Mouse (Mus musculus) cortical plate, adult 2 months (tissue): Measurements from ENCODE around the gene Atp6v0b. TPM values are rescaled to one million over a fixed set of nuclear protein-coding genes. Genes with fewer than 3 reads are reported as not detected.

Experiments
- H3K27ac ChIP-seq: fragments of 200-500 bp; 2 replicates; pipeline ENCODE4 v1.5.1; 2012; ENCODE audit warnings: low read length, control low read depth, inconsistent platforms; ENCODE audit not compliant: insufficient read depth
- H3K4me1 ChIP-seq: fragments of 200-500 bp; 2 replicates; pipeline ENCODE4 v1.6.1; 2011; ENCODE audit warnings: low read length; ENCODE audit not compliant: control insufficient read depth, insufficient read depth
- H3K4me3 ChIP-seq: fragments of 200-500 bp; 2 replicates; pipeline ENCODE4 v1.5.1; 2011; ENCODE audit warnings: mild to moderate bottlenecking, low read length, control low read depth; ENCODE audit not compliant: insufficient read depth
- CTCF ChIP-seq: fragments of 200-500 bp; IDR thresholded peaks from 2 replicates; pipeline ENCODE4 v1.5.1; 2011; ENCODE audit warnings: mild to moderate bottlenecking, control low read depth, low read length; ENCODE audit not compliant: insufficient read depth; ENCODE audit errors: extremely low read depth
- POLR2A ChIP-seq: fragments of 200-500 bp; IDR thresholded peaks from 2 replicates; pipeline ENCODE4 v1.6.1; 2011; ENCODE audit warnings: mild to moderate bottlenecking, low read length, control low read depth; ENCODE audit not compliant: insufficient read depth; ENCODE audit errors: extremely low read depth
- polyA plus RNA-seq: library from polyadenylated mRNA; depleted of rRNA; stranded (reverse); fragments of >200 nt; gene quantifications from 2 replicates; pipeline ENCODE4 v1.2.3, GENCODE M21; 2012; rRNA removed

The Atp6v0b gene
- polyA plus RNA-seq, 1 experiment = 801 TPM

DNA sequence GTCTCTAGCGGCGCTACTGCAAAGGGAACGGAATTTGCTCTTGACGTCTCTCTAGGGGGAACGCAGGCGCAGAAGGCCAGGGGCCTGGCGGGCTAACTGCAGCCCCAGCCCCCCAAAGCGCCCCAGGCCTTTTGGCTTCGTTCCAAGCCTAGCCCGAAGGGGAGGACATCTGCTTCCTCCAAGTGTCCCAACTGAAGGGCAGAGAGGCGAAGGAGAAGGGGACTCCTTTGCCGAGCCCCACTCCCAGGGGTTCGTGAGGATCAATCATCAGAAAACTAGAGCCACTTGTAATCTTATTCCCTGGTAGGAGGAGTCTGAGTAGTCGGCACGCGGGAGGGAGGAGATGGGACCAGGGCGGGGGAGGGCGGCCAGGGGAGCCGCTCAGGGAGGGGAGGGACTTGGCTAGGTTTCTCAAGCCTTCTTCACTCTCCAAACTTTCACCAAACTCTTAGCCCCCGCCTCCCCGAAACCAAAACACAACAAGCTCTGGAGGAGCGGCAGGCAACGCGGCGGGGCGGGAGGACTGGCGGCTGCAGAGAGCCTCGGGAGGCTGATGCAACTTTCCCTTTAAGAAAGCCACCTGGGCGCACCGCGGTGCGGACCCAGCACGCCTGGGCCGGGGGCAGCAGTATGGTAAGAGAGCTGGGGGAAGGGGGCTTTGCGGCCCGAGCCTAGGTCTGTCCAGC is 52.1 kb downstream of the Atp6v0b start:
- Histone ChIP-seq H3K27ac (peak overlapping the region; percentile 86), H3K4me3 (peak overlapping the region; percentile 78), H3K4me1 (no peaks in the 10 kb centered on the region)
- TF ChIP-seq POLR2A = no peak
- no peak for TF ChIP-seq CTCF

DNA sequence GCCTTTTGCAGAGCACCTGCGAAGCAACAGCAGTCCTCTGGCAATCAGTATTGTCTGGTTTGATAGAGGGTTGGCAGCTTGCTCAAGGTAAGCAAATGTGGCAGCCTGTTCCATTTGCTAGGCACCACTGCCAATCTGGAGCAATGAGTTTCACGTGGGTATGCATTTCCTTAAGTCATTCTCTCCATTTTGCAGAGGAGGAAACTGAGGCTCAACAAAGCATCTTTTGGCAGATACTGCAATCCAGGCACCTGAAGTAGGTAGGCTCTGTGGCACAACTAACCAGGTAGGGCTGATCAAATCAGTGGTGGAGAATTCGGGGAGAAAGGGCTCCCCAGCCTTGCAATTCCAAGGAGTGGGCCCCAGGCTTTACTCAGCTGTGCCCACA is 52.7 kb downstream of the Atp6v0b start, which contains the start of gene Slc6a9:
Gene Slc6a9, plus strand, starts transcription at position 50 of the 388 bp plus-strand sequence.
- Histone ChIP-seq H3K27ac (peak within 1 kb of the TSS; percentile 86), H3K4me1 (no peaks in the 10 kb centered on the region), H3K4me3 (peak within 1 kb of the TSS; percentile 78)
- no peak for TF ChIP-seq CTCF
- no peak for TF ChIP-seq POLR2A

Other genes with a start within 250 kb of the Atp6v0b start
- gene Dmap1, start 205.1 kb downstream of the Atp6v0b start, polyA plus RNA-seq = 48.0 and 49.6 TPM in 2 replicates
- not detected in 2 replicates for gene Gm12845, start 162.9 kb downstream of the Atp6v0b start, polyA plus RNA-seq
- gene Klf17, start 121.7 kb downstream of the Atp6v0b start, polyA plus RNA-seq = not detected in 2 replicates
- gene Slc6a9, start 52.8 kb downstream of the Atp6v0b start, polyA plus RNA-seq = 50.6 and 56.0 TPM in 2 replicates
- gene Ccdc24, start 14.8 kb downstream of the Atp6v0b start, polyA plus RNA-seq = 1.4 and 2.1 TPM in 2 replicates
- 119 and 122 TPM in 2 replicates for gene B4galt2, start 3.8 kb downstream of the Atp6v0b start, polyA plus RNA-seq
- gene Dph2, start 4.7 kb upstream of the Atp6v0b start, polyA plus RNA-seq = 13.8 and 14.4 TPM in 2 replicates
- gene Ipo13, start 27.7 kb upstream of the Atp6v0b start, polyA plus RNA-seq = 124 and 127 TPM in 2 replicates
- gene Artn, start 42.4 kb upstream of the Atp6v0b start, polyA plus RNA-seq = 0.65 and 0.78 TPM in 2 replicates
- 52.3 and 55.8 TPM in 2 replicates for gene St3gal3, start 247.6 kb upstream of the Atp6v0b start, polyA plus RNA-seq